Mouse (Mus musculus): ENCODE data around the gene Cntfr. TPM values are rescaled to one million over a fixed set of nuclear protein-coding genes. Genes with fewer than 3 reads are reported as not detected.

The Cntfr gene
- total and polyA plus RNA-seq, 3 experiments = 0.33 to 1.7 TPM; not detected in 1

- no peaks in the 10 kb centered on the region for H3K36me3 ChIP-seq (replicated peaks)
- H3K4me3 ChIP-seq (ENCODE audit: low read depth, low read length) = no peak overlapping the region
- ATAC-seq (ENCODE audit: extremely low read depth, insufficient number of reproducible peaks, low FRiP score, poor library complexity, severe bottlenecking) (no peak), DNase-seq (ENCODE audit: low spot score) (no peak)
- no peaks in the 10 kb centered on the region for H3K9me3 ChIP-seq (replicated peaks)
- TF ChIP-seq GATA1 (IDR thresholded peaks at IDR 0.05; ENCODE audit: borderline replicate concordance, low read length) = no peak
- no peak for TF ChIP-seq POLR2AphosphoS5 (IDR thresholded peaks at IDR 0.05; ENCODE audit: insufficient replicate concordance, low read depth, low read length)
- TF ChIP-seq TAL1 (conservative IDR thresholded peaks at IDR 0.05; ENCODE audit: low read depth, low read length) = no peak
- no peak for TF ChIP-seq GATA2 (IDR thresholded peaks at IDR 0.05; ENCODE audit: borderline replicate concordance, low read depth, low read length)
- no peak for TF ChIP-seq CTCF (IDR thresholded peaks at IDR 0.05; ENCODE audit: low read depth, low read length)
- peaks cover 6% of the 10 kb centered on the region for H3K4me1 ChIP-seq (ENCODE audit: insufficient read depth, low read depth, low read length)
- H3K27me3 ChIP-seq (ENCODE audit: insufficient read depth, low read length) = peaks cover 70% of the 10 kb centered on the region
These were observed 62.3 kb downstream of the Cntfr start for GRCm38 (mm10) chr4:41634631-41635030.

- ATAC-seq (ENCODE audit: extremely low read depth, insufficient number of reproducible peaks, low FRiP score, poor library complexity, severe bottlenecking) = no peak
- no peaks in the 10 kb centered on the region for H3K36me3 ChIP-seq (replicated peaks)
- no peak for DNase-seq (ENCODE audit: low spot score)
- H3K9me3 ChIP-seq (replicated peaks) = no peaks in the 10 kb centered on the region
- H3K4me1 ChIP-seq (ENCODE audit: insufficient read depth, low read depth, low read length) = peaks cover 5% of the 10 kb centered on the region
- H3K4me3 ChIP-seq (ENCODE audit: low read depth, low read length) = no peak overlapping the region
- TF ChIP-seq GATA1 (IDR thresholded peaks at IDR 0.05; ENCODE audit: borderline replicate concordance, low read length) (no peak), GATA2 (IDR thresholded peaks at IDR 0.05; ENCODE audit: borderline replicate concordance, low read depth, low read length) (no peak), POLR2AphosphoS5 (IDR thresholded peaks at IDR 0.05; ENCODE audit: insufficient replicate concordance, low read depth, low read length) (no peak), TAL1 (conservative IDR thresholded peaks at IDR 0.05; ENCODE audit: low read depth, low read length) (no peak), CTCF (IDR thresholded peaks at IDR 0.05; ENCODE audit: low read depth, low read length) (no peak)
- H3K27me3 ChIP-seq (ENCODE audit: insufficient read depth, low read length) = peaks cover 63% of the 10 kb centered on the region
These were observed 63.9 kb downstream of the Cntfr start for GRCm38 (mm10) chr4:41633001-41633400.

GRCm38 (mm10) chr4:41631390-41631789 is 65.5 kb downstream of the Cntfr start:
- no peaks in the 10 kb centered on the region for H3K9me3 ChIP-seq (replicated peaks)
- ATAC-seq (ENCODE audit: extremely low read depth, insufficient number of reproducible peaks, low FRiP score, poor library complexity, severe bottlenecking) = no peak
- no peak for DNase-seq (ENCODE audit: low spot score)
- no peak overlapping the region for H3K4me3 ChIP-seq (ENCODE audit: low read depth, low read length)
- peaks cover 7% of the 10 kb centered on the region for H3K4me1 ChIP-seq (ENCODE audit: insufficient read depth, low read depth, low read length)
- no peak for TF ChIP-seq GATA2 (IDR thresholded peaks at IDR 0.05; ENCODE audit: borderline replicate concordance, low read depth, low read length)
- no peak for TF ChIP-seq TAL1 (conservative IDR thresholded peaks at IDR 0.05; ENCODE audit: low read depth, low read length)
- no peak for TF ChIP-seq POLR2AphosphoS5 (IDR thresholded peaks at IDR 0.05; ENCODE audit: insufficient replicate concordance, low read depth, low read length)
- no peak for TF ChIP-seq GATA1 (IDR thresholded peaks at IDR 0.05; ENCODE audit: borderline replicate concordance, low read length)
- TF ChIP-seq CTCF (IDR thresholded peaks at IDR 0.05; ENCODE audit: low read depth, low read length) = no peak
- H3K36me3 ChIP-seq (replicated peaks) = no peaks in the 10 kb centered on the region
- peaks cover 57% of the 10 kb centered on the region for H3K27me3 ChIP-seq (ENCODE audit: insufficient read depth, low read length)

- no peaks in the 10 kb centered on the region for H3K9me3 ChIP-seq (replicated peaks)
- H3K4me3 ChIP-seq (ENCODE audit: low read depth, low read length) = no peak overlapping the region
- no peak for DNase-seq (ENCODE audit: low spot score)
- peaks cover 7% of the 10 kb centered on the region for H3K4me1 ChIP-seq (ENCODE audit: insufficient read depth, low read depth, low read length)
- peaks cover 57% of the 10 kb centered on the region for H3K27me3 ChIP-seq (ENCODE audit: insufficient read depth, low read length)
- no peaks in the 10 kb centered on the region for H3K36me3 ChIP-seq (replicated peaks)
- TF ChIP-seq TAL1 (conservative IDR thresholded peaks at IDR 0.05; ENCODE audit: low read depth, low read length) (no peak), POLR2AphosphoS5 (IDR thresholded peaks at IDR 0.05; ENCODE audit: insufficient replicate concordance, low read depth, low read length) (no peak), CTCF (IDR thresholded peaks at IDR 0.05; ENCODE audit: low read depth, low read length) (no peak), GATA2 (IDR thresholded peaks at IDR 0.05; ENCODE audit: borderline replicate concordance, low read depth, low read length) (no peak), GATA1 (IDR thresholded peaks at IDR 0.05; ENCODE audit: borderline replicate concordance, low read length) (no peak)
- no peak for ATAC-seq (ENCODE audit: extremely low read depth, insufficient number of reproducible peaks, low FRiP score, poor library complexity, severe bottlenecking)
These were observed 66.7 kb downstream of the Cntfr start for GRCm38 (mm10) chr4:41630196-41630595.

GRCm38 (mm10) chr4:41628202-41628927 is 68.5 kb downstream of the Cntfr start:
- no peak for TF ChIP-seq TAL1 (conservative IDR thresholded peaks at IDR 0.05; ENCODE audit: low read depth, low read length)
- TF ChIP-seq POLR2AphosphoS5 (IDR thresholded peaks at IDR 0.05; ENCODE audit: insufficient replicate concordance, low read depth, low read length) = no peak
- TF ChIP-seq CTCF (IDR thresholded peaks at IDR 0.05; ENCODE audit: low read depth, low read length) = no peak
- TF ChIP-seq GATA2 (IDR thresholded peaks at IDR 0.05; ENCODE audit: borderline replicate concordance, low read depth, low read length) = no peak
- no peak for TF ChIP-seq GATA1 (IDR thresholded peaks at IDR 0.05; ENCODE audit: borderline replicate concordance, low read length)
- Histone ChIP-seq H3K4me3 (ENCODE audit: low read depth, low read length) (no peak overlapping the region), H3K4me1 (ENCODE audit: insufficient read depth, low read depth, low read length) (peaks cover 7% of the 10 kb centered on the region)

GRCm38 (mm10) chr4:41622071-41622470 is 74.8 kb downstream of the Cntfr start:
- no peak for TF ChIP-seq POLR2AphosphoS5 (IDR thresholded peaks at IDR 0.05; ENCODE audit: insufficient replicate concordance, low read depth, low read length)
- Histone ChIP-seq H3K4me3 (ENCODE audit: low read depth, low read length) (no peak overlapping the region), H3K9me3 (replicated peaks) (no peaks in the 10 kb centered on the region), H3K4me1 (ENCODE audit: insufficient read depth, low read depth, low read length) (no peaks in the 10 kb centered on the region), H3K27me3 (ENCODE audit: insufficient read depth, low read length) (peaks cover 27% of the 10 kb centered on the region), H3K36me3 (replicated peaks) (no peaks in the 10 kb centered on the region)
- DNase-seq (ENCODE audit: low spot score) (no peak), ATAC-seq (ENCODE audit: extremely low read depth, insufficient number of reproducible peaks, low FRiP score, poor library complexity, severe bottlenecking) (no peak)

More at GRCm38 (mm10) chr4:41628202-41628927, 68.5 kb downstream of the Cntfr start:
- no peaks in the 10 kb centered on the region for H3K36me3 ChIP-seq (replicated peaks)
- no peak for ATAC-seq (ENCODE audit: extremely low read depth, insufficient number of reproducible peaks, low FRiP score, poor library complexity, severe bottlenecking)
- DNase-seq (ENCODE audit: low spot score) = no peak
- H3K9me3 ChIP-seq (replicated peaks) = no peaks in the 10 kb centered on the region
- H3K27me3 ChIP-seq (ENCODE audit: insufficient read depth, low read length) = peaks cover 52% of the 10 kb centered on the region
